Mouse (Mus musculus): ENCODE data around the gene Anks6.

GRCm38 (mm10) chr4:46987809-46988208 lies 69.4 kb downstream of the Anks6 start:
- TF ChIP-seq GATA1 (IDR thresholded peaks at IDR 0.05; ENCODE audit: borderline replicate concordance, low read length) (no peak), FLI1 (IDR thresholded peaks at IDR 0.05; ENCODE audit: low read length) (no peak)
